Mouse (Mus musculus) v-Abl transformed pro-B cells (cell line): ENCODE results near the gene Stard13.

Experiments used
- in situ Hi-C, 2 experiments: fragments of 400-800 bp; cut with MboI; formaldehyde crosslinking; loops; one replicate each; pipeline ENCODE4 v1.15.1; 2025; ENCODE audit not compliant: unreplicated experiment in 2 of 2

Gene Stard13

DNA sequence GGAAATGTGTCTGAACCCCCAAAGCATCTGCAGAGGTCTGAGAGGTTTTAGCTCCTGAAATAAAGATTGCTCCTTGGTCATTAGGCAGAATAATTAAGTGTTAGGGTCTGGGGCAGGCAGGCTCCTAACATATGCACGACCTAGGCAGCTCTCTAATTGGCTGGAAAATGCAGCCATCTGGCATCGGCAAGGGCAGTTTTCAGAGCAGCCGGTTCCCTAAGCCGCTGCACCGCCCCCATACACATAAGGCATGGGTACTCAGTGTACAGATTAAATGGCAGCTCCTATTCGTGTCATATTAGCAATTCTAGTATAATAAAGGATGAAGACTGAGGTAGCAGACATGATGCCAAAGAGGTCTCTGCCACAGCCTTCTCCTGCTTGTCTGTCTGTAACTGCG is 206.5 kb downstream of the Stard13 start:
- in situ Hi-C loops = no loop called here

DNA sequence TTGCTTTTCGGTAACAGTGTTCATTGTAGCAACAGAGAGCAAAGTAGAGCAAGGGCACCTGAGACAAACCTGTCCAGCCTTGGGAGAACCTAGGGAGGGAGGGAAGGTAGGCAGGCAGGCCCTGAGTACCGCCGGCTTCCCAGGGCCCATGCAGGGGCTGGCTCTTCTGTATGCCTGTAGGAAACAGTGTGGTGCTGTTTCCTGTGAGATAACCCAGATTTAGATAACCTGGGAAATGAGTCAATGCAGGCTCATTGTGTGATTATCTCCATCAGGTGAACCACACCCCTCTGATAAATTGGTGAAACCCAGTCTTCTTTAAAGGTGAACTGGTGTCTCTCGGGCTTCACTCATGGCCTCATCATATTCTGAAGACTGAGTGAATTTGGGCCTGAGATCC is 207.6 kb downstream of the Stard13 start:
- in situ Hi-C loops = no loop called here

DNA sequence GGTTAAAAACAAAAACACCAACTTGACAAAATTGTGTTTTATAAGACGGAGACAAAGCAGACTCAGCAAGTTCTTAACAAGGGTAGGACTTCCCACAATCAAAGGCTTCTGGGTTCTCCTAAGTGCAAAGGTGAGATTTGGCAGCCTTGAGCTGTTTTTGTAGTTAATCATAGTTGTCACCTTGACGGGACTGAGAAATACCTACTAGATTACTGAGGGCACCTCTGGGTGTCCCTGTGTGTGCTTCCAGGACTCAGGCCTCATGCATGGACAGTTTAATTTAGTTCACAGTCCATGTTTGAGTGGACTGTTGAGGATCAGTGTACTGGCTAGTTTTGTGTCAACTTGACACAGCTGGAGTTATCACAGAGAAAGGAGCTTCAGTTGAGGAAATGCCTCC is 209.2 kb downstream of the Stard13 start:
- in situ Hi-C loops = no loop called here

DNA sequence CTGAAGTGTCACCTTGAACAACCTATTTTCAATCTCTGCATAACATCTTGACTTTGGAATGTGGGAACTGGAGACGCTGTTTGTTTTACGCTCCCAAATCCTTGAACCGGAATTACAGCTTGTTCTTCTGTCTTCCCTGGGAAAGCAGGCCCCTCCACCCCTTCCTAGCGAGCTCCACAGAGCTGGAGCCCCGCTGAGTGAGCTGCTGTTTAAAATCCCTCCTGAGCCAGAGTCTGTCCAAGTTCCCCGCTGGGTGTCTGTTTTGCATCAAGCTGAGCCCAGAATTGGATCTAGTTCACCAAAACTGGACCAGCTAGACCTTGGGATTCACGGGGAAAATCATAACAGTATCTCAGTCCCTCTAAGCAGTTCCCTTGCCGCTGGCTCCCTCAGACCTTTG is 210.2 kb downstream of the Stard13 start:
- in situ Hi-C loops = no loop called here

DNA sequence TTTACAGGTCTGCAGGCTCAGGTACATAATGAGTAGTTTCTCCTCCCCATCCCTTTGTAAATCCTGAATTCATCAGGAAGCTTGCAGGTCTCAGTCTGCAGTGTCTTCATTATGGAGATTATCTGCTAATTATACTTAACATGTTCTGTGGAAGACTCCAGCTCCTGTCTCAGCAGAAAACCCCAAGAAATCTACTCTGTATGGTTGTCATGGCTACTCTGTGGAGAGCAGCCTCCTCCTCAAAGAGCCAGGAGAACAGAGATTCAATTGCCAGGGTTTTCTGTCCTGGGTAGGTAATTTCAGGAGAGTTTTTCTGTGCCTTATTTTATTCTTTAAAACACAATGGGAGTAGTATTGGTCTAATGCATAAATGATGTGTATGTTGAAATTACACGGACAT is 210.7 kb downstream of the Stard13 start:
- in situ Hi-C loops = no loop called here

DNA sequence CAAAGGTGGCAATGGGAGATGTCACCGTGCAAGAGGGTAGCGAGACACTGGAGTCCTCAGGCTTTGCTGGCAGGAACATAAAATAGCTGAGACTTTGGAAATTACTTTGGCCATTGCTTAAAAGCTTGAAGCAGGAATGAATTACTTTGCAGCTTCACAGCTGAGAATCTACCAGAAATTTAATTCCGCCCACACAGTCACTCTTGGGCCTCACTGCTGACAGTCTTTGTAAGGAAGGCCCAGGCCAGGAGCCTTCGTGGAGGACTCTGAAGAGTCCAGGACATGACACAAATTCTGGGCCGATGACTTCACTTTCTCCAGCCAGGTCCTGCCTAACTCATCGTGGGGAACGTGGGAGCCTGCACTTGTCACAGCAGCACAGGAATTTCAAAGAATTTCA is 211.6 kb downstream of the Stard13 start:
- in situ Hi-C loops = no loop called here

DNA sequence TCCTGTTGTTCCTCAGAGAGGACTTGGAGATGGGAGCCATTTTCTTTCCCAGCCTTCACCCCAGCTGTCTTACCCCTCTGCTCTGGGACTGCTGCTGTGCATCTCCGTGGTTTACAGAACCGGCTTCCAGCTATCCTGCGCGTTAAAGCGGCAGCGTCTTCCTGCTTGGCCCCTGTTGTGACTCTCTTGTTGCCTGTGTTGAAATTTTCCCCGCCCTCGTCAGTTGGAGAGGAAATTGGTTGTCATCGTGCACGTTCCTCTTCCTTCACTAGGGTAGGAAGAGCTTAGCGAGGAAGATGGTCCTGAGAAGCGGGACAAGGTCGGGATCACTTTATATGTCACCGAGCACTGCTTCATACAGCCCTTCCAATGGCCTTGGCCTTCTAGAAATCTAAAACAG is 212.8 kb downstream of the Stard13 start:
- in situ Hi-C loops = no loop called here

DNA sequence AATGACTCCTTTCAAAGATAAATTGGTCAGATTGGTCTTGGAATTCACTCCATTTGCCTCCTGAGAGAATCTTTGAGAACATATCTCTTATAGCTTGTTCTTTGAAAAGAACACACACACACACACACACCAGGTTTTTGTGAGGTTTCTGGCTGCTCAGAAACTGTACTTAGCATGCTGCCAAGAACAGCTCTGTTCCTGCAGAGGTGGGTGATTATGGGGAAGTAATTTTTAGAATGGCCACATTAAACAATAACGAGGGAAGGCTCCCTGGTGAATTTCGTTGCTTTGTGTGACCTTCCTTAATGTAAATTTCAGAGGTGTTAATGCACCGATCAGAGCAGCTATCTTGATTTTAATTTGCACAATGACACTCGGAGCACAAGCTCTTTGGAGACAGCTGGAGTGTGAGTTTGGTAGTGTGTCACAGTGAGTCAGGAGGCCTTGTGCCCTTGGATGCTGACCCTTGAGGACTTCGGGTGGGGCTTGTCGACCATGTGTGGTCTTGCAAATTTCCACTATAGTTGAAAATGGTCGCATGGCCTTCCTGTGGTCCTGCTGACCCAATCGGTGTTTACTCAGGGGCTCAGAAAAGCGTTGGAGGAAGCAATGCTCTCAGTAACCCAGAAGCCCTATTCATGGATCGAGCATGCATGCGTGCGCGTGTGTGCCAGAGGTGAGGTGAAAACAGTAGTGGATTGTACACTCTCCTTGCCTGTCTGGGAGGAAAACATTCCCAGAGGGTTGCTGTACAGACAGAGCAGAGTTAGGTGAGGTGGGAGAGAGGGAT is 213.4 kb downstream of the Stard13 start:
- in situ Hi-C loops = no loop called here

DNA sequence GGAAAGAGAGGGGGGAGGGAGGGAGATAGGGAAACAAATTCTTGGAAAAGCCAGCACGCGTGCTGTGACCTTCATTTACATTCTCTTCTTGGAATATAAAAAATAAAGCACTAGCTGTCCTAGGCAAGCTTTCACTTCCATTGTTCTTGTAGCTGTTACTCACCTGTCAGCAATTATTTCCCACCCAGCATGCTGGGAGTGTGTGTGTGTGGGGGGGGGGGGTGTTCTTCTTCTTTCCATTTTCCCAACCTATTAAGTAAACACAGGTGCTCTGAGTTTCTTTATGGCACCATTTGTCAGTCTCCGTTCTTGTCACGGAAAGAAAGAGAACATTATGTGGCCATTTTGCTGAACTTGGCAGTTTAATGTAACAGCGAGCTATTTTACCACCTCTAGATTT is 214.7 kb downstream of the Stard13 start:
- in situ Hi-C loops = no loop called here

DNA sequence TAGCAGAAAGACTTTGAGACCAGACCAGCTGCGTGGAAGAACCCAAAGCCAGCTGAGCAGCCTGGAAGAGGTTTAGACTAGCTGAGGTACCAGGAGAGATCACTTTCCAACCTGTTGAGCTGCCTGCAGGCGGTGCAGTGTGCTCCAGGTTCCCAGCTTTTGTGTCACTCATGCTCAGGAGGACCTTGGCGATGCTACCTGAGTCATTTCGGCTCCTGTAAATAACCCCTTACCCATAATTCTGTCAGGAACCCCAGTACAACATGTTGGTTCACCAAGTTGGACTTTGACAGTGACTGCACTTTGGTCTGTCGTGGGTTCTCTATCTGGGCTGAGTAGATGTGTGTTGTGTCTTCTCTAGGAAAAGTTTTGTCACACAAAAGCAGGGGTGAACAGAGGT is 215.2 kb downstream of the Stard13 start:
- in situ Hi-C loops = no loop called here

DNA sequence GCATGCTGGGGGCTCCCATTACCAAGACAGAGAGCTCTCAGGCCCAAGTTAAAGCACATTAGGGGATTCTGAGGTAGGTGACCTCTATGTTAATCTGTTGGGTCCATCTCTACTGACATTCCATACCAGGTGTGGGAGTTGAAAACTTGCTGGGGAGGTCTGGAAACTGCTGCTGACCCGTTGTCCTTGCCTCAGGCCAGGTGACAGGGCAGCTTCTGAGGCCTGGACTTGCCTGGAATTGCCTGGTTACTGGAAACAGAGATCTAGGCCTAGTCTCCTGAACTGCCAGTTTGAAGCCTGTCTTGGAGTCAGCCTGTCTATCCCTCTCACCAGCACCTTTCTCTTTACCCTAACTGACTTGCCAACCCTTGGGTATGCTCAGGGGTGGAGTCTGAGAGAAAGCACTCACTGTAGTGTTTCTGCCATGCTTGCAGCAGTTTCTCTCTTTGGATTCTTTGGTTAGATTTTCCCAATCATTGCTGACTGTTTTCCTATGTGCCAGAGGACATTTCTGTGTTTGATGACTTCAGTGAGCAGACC is 229.3 kb downstream of the Stard13 start:
- in situ Hi-C loops = no loop called here

DNA sequence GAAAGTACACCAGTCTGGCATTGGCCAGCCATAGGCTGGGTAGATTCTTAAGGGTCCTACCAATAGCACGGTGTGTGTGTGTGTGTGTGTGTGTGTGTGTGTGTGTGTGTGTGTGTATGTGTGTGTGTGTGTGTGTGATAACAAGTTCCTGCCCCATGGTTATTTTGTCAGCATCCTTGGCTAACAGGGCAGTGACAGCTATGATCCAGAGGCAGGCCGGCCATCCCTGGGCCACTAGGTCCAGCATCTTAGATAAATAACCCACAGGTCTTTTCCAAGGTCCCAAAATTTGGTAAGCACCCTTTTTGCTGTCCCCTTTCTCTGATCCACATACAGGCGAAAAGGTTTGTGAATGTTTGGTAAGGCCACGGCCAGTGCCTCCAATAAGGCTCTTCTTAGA is 231.6 kb downstream of the Stard13 start:
- in situ Hi-C loops = no loop called here

DNA sequence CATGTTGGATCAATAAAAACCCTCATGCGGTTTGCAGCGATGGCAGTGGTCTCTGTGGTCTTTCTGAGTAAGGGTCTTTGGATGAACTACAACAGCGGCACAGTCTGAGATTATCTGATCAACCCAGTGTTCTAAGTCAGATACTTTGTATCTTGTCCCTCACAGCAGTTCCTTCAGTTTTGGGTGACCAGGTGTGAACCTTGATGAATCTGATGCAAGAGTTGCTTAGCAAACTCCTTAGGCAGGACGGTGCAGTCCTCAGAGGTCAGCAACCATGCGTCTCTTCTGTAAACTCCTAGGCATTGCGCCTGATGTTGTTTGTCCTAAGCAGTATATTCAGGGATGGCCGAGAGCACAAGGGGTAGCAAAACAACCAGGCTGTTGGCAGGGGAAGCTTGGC is 232.5 kb downstream of the Stard13 start:
- in situ Hi-C loops = no loop called here

DNA sequence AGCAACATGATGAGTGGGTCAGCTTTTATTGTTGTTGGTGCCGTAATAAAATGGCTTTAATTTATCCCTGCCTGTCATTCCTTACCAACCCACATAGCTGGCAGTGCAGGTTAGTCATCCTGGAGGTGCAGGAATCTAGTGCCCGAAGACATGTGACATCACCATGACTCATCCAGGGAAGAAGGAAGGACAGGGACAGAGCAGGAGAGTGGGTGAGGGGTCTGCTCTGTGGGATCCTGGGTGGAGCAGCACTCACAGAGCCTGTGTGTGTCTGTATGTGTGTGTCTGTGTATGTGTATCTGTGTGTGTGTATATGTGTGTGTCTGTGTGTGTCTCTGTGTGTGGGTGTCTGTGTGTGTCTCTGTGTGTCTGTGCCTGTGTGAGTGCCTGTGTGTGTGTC is 237.1 kb downstream of the Stard13 start:
- in situ Hi-C loops = no loop called here

DNA sequence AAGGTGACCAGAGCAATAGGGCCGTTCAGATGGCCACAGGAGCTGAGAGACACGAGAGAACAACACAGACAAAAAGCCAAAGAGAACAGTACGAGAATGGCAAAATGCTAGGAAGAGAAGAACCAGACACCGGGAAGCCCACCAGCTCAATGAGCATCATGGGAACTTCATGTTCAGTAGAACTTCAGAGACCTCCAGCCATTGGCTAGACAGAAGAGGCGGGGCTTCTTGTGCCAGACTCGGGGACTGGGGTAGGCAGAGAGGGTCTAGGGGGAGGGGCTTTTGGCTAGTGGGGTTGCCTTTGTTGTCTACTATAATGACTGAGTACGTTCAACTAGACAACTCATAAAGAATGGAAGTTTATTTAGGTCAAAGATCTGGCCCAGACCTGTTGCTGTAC is 239.5 kb downstream of the Stard13 start:
- in situ Hi-C loops = no loop called here
